Comparison of ENCODE assay signal across 9 mouse cellular contexts in the genomic region with DNA sequence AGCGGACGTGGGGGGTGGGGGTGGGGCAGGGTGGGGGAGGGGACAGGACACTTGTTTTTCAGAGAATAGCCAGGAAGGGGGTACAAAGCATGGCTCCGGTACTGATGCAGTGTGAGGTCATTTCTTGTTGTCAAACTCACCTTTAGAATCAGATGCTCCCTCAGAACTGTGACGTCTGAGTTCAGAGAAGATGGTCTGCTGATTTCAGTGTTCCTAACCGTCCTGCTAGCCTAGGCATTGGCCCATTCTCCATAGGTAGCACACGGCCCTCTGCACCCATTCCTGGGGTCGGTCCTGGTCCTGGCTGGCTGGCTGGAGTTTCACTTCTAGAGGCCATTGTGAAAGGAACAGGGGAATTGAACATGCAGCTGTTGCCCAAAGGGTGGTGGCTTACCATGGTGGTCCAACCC. TPM values are rescaled to one million over a fixed set of nuclear protein-coding genes. Genes with fewer than 3 reads are reported as not detected.
DNase-seq lines count a peak whose midpoint lies in the region; ATAC-seq and TF ChIP-seq lines count a peak whose summit lies in the region.
"Had no signal": no experiment of that assay in that cellular context is flagged by ENCODE, and none has a peak within 500 bp of the region (broad histone marks: within the 10 kb centered on the region; RNA-seq: fewer than 3 reads in every experiment).

No protein-coding gene starts in this region.

- no peak for TF ChIP-seq CTCF in intestine, postnatal 0 days (IDR thresholded peaks at IDR 0.05; ENCODE audit: low read depth)
- no peak for TF ChIP-seq CTCF in small intestine, adult 2 months (IDR thresholded peaks at IDR 0.05; ENCODE audit: extremely low read depth, insufficient read length, insufficient replicate concordance, low read depth, low read length)

- no peak for ATAC-seq in megakaryocyte, adult 5-6 weeks (ENCODE audit: poor library complexity, severe bottlenecking)
- no peak for ATAC-seq in embryonic facial prominence, embryonic 13.5 days (ENCODE audit: insufficient number of reproducible peaks, insufficient read depth, low FRiP score, low TSS enrichment, low read depth)
- ATAC-seq in intestine, postnatal 0 days, result 0 out of 2 replicates have a peak, but pooled peaks have one; percentile 6
- no peak for ATAC-seq in activated CD4-positive, CD25-positive, alpha-beta regulatory T cell, adult 4 months

- H3K4me1 ChIP-seq in megakaryocyte, embryonic 14.5 days, result peaks cover 93% of the 10 kb centered on the region
- peaks cover 79% of the 10 kb centered on the region for H3K4me1 ChIP-seq in embryonic facial prominence, embryonic 13.5 days
- H3K4me1 ChIP-seq in intestine, postnatal 0 days (replicated peaks; ENCODE audit: control insufficient read depth, insufficient read depth, low read length), result peaks cover 6% of the 10 kb centered on the region; the same call in 1 of the 2 replicates
- peaks cover 24% of the 10 kb centered on the region for H3K4me1 ChIP-seq in small intestine, adult 2 months (ENCODE audit: control insufficient read depth, insufficient read depth, insufficient read length, low read length)

- TF ChIP-seq POLR2A in small intestine, adult 2 months (IDR thresholded peaks at IDR 0.05; ENCODE audit: low read depth, low read length), result no peak

- no peak for DNase-seq in gastrocnemius, postnatal 14 days
- DNase-seq in urinary bladder, adult 18-20 months (ENCODE audit: low spot score in 2 of 2), result no peak
- DNase-seq: left cerebral cortex, postnatal 4 days had no signal

- H3K9ac ChIP-seq in embryonic facial prominence, embryonic 13.5 days, result no peak overlapping the region
- no peak overlapping the region; the same call in 1 of the 2 replicates for H3K9ac ChIP-seq in intestine, postnatal 0 days (ENCODE audit: low read depth, low read length)

- WGBS in embryonic facial prominence, embryonic 13.5 days, result 31% methylated on average over 7 of the region's 7 CpGs
- WGBS in intestine, postnatal 0 days, result 46% methylated on average over 7 of the region's 7 CpGs
- WGBS in small intestine, adult 2 months, result 64% methylated on average over 7 of the region's 7 CpGs

- H3K36me3 ChIP-seq in megakaryocyte, embryonic 14.5 days (replicated peaks; ENCODE audit: low read length), result peaks cover 11% of the 10 kb centered on the region
- no peaks in the 10 kb centered on the region for H3K36me3 ChIP-seq in embryonic facial prominence, embryonic 13.5 days
- H3K36me3 ChIP-seq in intestine, postnatal 0 days (ENCODE audit: control insufficient read depth, insufficient read depth), result peaks cover 9% of the 10 kb centered on the region; the same call in 1 of the 2 replicates
- peaks cover 3% of the 10 kb centered on the region; the same call in 1 of the 2 replicates for H3K36me3 ChIP-seq in small intestine, adult 2 months (ENCODE audit: control insufficient read depth, insufficient read depth, low read length)

- H3K27ac ChIP-seq in embryonic facial prominence, embryonic 13.5 days, result peak overlapping the region; percentile 90
- peak overlapping the region; percentile 46; the same call in 1 of the 2 replicates for H3K27ac ChIP-seq in intestine, postnatal 0 days (ENCODE audit: low read depth, low read length)
- H3K27ac ChIP-seq in small intestine, adult 2 months (ENCODE audit: insufficient read depth, low read depth, low read length), result peak overlapping the region; percentile 94

- H3K9me3 ChIP-seq in megakaryocyte, embryonic 14.5 days, result no peaks in the 10 kb centered on the region
- no peaks in the 10 kb centered on the region for H3K9me3 ChIP-seq in embryonic facial prominence, embryonic 13.5 days
- H3K9me3 ChIP-seq in intestine, postnatal 0 days (ENCODE audit: control insufficient read depth), result no peaks in the 10 kb centered on the region

- H3K4me2 ChIP-seq in embryonic facial prominence, embryonic 13.5 days, result 0 out of 2 replicates have a peak overlapping the region, but pooled peaks have one; percentile 33
- H3K4me2 ChIP-seq in intestine, postnatal 0 days (replicated peaks; ENCODE audit: low read depth), result peak overlapping the region; percentile 30; the same call in 1 of the 2 replicates

- peak overlapping the region; percentile 91 for H3K4me3 ChIP-seq in megakaryocyte, embryonic 14.5 days (replicated peaks)
- H3K4me3 ChIP-seq in embryonic facial prominence, embryonic 13.5 days, result no peak overlapping the region
- H3K4me3 ChIP-seq in intestine, postnatal 0 days (ENCODE audit: low read depth, low read length), result no peak overlapping the region
- H3K4me3 ChIP-seq in small intestine, adult 2 months (ENCODE audit: low read depth, low read length), result no peak overlapping the region

- intact Hi-C loops in gastrocnemius, postnatal 14 days (cut with DNase I; ENCODE audit: low total_unique reads), result no loop called here

- no peaks in the 10 kb centered on the region for H3K27me3 ChIP-seq in megakaryocyte, embryonic 14.5 days (replicated peaks)
- no peaks in the 10 kb centered on the region for H3K27me3 ChIP-seq in embryonic facial prominence, embryonic 13.5 days
- no peaks in the 10 kb centered on the region for H3K27me3 ChIP-seq in intestine, postnatal 0 days (replicated peaks; ENCODE audit: control insufficient read depth, insufficient read depth, low read length)
- H3K27me3 ChIP-seq in small intestine, adult 2 months (ENCODE audit: control insufficient read depth, insufficient read depth, low read length), result no peaks in the 10 kb centered on the region

RNA-seq across cellular contexts. Expression of a gene that starts 30.7 kb away (rescaled TPM):
- not detected in 2 replicates for polyA plus RNA-seq in megakaryocyte, embryonic 14.5 days (2012; ENCODE audit: insufficient read depth, low replicate concordance)
- total RNA-seq in megakaryocyte, adult 5-6 weeks (2015), result not detected in 2 replicates
- total RNA-seq in megakaryocyte, adult 5-6 weeks (2017), result not detected in 2 replicates
- 0.80 and 1.0 TPM in 2 replicates for polyA plus RNA-seq in embryonic facial prominence, embryonic 13.5 days (2015; fragmentation: Nextera tagmentation; extraction: Ambion mirVana)
- 1.4 and 1.6 TPM in 2 replicates for polyA plus RNA-seq in intestine, postnatal 0 days (2015; fragmentation: Nextera tagmentation; extraction: Ambion mirVana)
- polyA plus RNA-seq in small intestine, adult 2 months (2012; rRNA removed), result 0.47 and 0.70 TPM in 2 replicates
- 10 to 100 TPM; 32.0 to 41.9 TPM for total RNA-seq in gastrocnemius, postnatal 14 days (2021)
- polyA plus RNA-seq in activated CD4-positive, CD25-positive, alpha-beta regulatory T cell, adult 4 months (2017; shearing (Covaris generic)), result not detected

RNA-seq across cellular contexts. Expression of a gene that starts 47.2 kb away (rescaled TPM):
- polyA plus RNA-seq in megakaryocyte, embryonic 14.5 days (2012; ENCODE audit: insufficient read depth, low replicate concordance), result 5.9 and 13.6 TPM in 2 replicates
- 6.1 and 7.5 TPM in 2 replicates for total RNA-seq in megakaryocyte, adult 5-6 weeks (2015)
- total RNA-seq in megakaryocyte, adult 5-6 weeks (2017), result 11.4 and 12.0 TPM in 2 replicates
- 20.5 and 24.4 TPM in 2 replicates for polyA plus RNA-seq in embryonic facial prominence, embryonic 13.5 days (2015; fragmentation: Nextera tagmentation; extraction: Ambion mirVana)
- 6.7 and 7.0 TPM in 2 replicates for polyA plus RNA-seq in intestine, postnatal 0 days (2015; fragmentation: Nextera tagmentation; extraction: Ambion mirVana)
- 6.2 and 6.4 TPM in 2 replicates for polyA plus RNA-seq in small intestine, adult 2 months (2012; rRNA removed)
- 10 to 100 TPM; 26.2 to 28.4 TPM for total RNA-seq in gastrocnemius, postnatal 14 days (2021)
- 1 to 10 TPM; 1.2 to 1.5 TPM for polyA plus RNA-seq in activated CD4-positive, CD25-positive, alpha-beta regulatory T cell, adult 4 months (2017; shearing (Covaris generic))
